8 mouse cellular contexts compared by ENCODE assay signal in the genomic region with DNA sequence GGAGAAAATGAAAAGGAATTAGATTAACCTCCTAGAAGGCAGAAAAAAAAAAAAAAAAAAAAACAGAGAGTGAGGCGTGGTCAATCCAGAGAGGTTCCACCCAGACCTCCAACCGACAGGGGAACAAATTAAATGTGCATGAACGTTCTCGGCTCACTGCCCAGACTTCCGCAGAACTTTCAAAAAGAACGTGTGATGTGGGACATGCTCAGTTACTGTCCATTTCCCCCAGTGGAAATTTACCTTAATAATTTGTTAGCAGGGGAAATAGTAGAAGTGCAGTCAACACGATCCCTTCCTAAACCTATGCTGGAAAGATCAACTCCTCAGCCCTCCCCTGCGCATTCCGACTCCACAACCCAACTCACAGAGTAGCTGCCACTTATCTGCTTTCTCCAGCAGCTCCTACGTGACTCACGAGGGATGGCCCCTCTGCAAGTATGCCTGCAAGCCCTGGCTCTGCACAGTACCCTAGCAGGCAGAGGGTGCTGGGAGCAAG. TPM values are rescaled to one million over a fixed set of nuclear protein-coding genes. Genes with fewer than 3 reads are reported as not detected.
DNase-seq lines count a peak whose midpoint lies in the region; ATAC-seq lines count a peak whose summit lies in the region.

No protein-coding gene starts in this region.

- peaks cover 11% of the 10 kb centered on the region; the same call in 1 of the 2 replicates for H3K4me1 ChIP-seq in hindbrain, embryonic 14.5 days (replicated peaks; ENCODE audit: control insufficient read depth, insufficient read depth, low read length)
- peaks cover 5% of the 10 kb centered on the region for H3K4me1 ChIP-seq in hindbrain, embryonic 16.5 days (ENCODE audit: control insufficient read depth, insufficient read depth, low read depth, low read length)
- H3K4me1 ChIP-seq in embryonic facial prominence, embryonic 13.5 days: peaks cover 45% of the 10 kb centered on the region
- no peaks in the 10 kb centered on the region for H3K4me1 ChIP-seq in forebrain, embryonic 15.5 days

- no peaks in the 10 kb centered on the region; the same call in 1 of the 2 replicates for H3K36me3 ChIP-seq in hindbrain, embryonic 14.5 days (replicated peaks; ENCODE audit: control insufficient read depth, insufficient read depth)
- no peaks in the 10 kb centered on the region for H3K36me3 ChIP-seq in hindbrain, embryonic 16.5 days (ENCODE audit: control insufficient read depth, insufficient read depth, low read length)
- H3K36me3 ChIP-seq in embryonic facial prominence, embryonic 13.5 days: no peaks in the 10 kb centered on the region
- H3K36me3 ChIP-seq in forebrain, embryonic 15.5 days: no peaks in the 10 kb centered on the region

- H3K4me3 ChIP-seq in hindbrain, embryonic 14.5 days (replicated peaks; ENCODE audit: low read length): no peak overlapping the region
- no peak overlapping the region for H3K4me3 ChIP-seq in hindbrain, embryonic 16.5 days (ENCODE audit: low read length)
- H3K4me3 ChIP-seq in embryonic facial prominence, embryonic 13.5 days: no peak overlapping the region
- no peak overlapping the region for H3K4me3 ChIP-seq in forebrain, embryonic 15.5 days

- DNase-seq in hindbrain, embryonic 14.5 days (ENCODE audit: low spot score): no peak
- DNase-seq in kidney, adult 9 months: peak; percentile 69
- DNase-seq in lung, postnatal 14 days: peak; percentile 44
- DNase-seq in testis, postnatal 10 days (ENCODE audit: low spot score): no peak
- no peak for DNase-seq in thymus, postnatal 10 days (ENCODE audit: low spot score in 2 of 2)

- no peak for ATAC-seq in hindbrain, embryonic 14.5 days (ENCODE audit: low FRiP score)
- ATAC-seq in hindbrain, embryonic 16.5 days: no peak
- ATAC-seq in embryonic facial prominence, embryonic 13.5 days (ENCODE audit: insufficient number of reproducible peaks, insufficient read depth, low FRiP score, low TSS enrichment, low read depth): peak; percentile 56; the same call in 1 of the 2 replicates
- ATAC-seq in forebrain, embryonic 15.5 days (replicated peaks): no peak

- H3K9ac ChIP-seq in hindbrain, embryonic 14.5 days: no peak overlapping the region
- H3K9ac ChIP-seq in hindbrain, embryonic 16.5 days (ENCODE audit: low read depth, low read length): no peak overlapping the region
- no peak overlapping the region for H3K9ac ChIP-seq in embryonic facial prominence, embryonic 13.5 days
- no peak overlapping the region for H3K9ac ChIP-seq in forebrain, embryonic 15.5 days (replicated peaks)

- H3K4me2 ChIP-seq in hindbrain, embryonic 14.5 days (replicated peaks): no peak overlapping the region
- H3K4me2 ChIP-seq in hindbrain, embryonic 16.5 days (ENCODE audit: low read length): no peak overlapping the region
- H3K4me2 ChIP-seq in embryonic facial prominence, embryonic 13.5 days: peak overlapping the region; percentile 36
- H3K4me2 ChIP-seq in forebrain, embryonic 15.5 days (replicated peaks): no peak overlapping the region

- H3K9me3 ChIP-seq in hindbrain, embryonic 14.5 days (ENCODE audit: control insufficient read depth, low read length): no peaks in the 10 kb centered on the region
- H3K9me3 ChIP-seq in hindbrain, embryonic 16.5 days (ENCODE audit: control insufficient read depth, low read length): no peaks in the 10 kb centered on the region
- no peaks in the 10 kb centered on the region for H3K9me3 ChIP-seq in embryonic facial prominence, embryonic 13.5 days
- no peaks in the 10 kb centered on the region for H3K9me3 ChIP-seq in forebrain, embryonic 15.5 days

- no peaks in the 10 kb centered on the region for H3K27me3 ChIP-seq in hindbrain, embryonic 14.5 days (ENCODE audit: control insufficient read depth, insufficient read depth, low read length)
- H3K27me3 ChIP-seq in hindbrain, embryonic 16.5 days (replicated peaks; ENCODE audit: control insufficient read depth, insufficient read depth, low read length): no peaks in the 10 kb centered on the region
- H3K27me3 ChIP-seq in embryonic facial prominence, embryonic 13.5 days: no peaks in the 10 kb centered on the region
- no peaks in the 10 kb centered on the region for H3K27me3 ChIP-seq in forebrain, embryonic 15.5 days

- 58% methylated on average over 11 of the region's 11 CpGs for WGBS in hindbrain, embryonic 14.5 days
- WGBS in hindbrain, embryonic 16.5 days: 57% methylated on average over 11 of the region's 11 CpGs
- WGBS in embryonic facial prominence, embryonic 13.5 days: 27% methylated on average over 11 of the region's 11 CpGs
- WGBS in forebrain, embryonic 15.5 days: 76% methylated on average over 11 of the region's 11 CpGs

- 0 out of 2 replicates have a peak overlapping the region, but pooled peaks have one; percentile 20 for H3K27ac ChIP-seq in hindbrain, embryonic 14.5 days
- no peak overlapping the region for H3K27ac ChIP-seq in hindbrain, embryonic 16.5 days (ENCODE audit: low read depth, low read length)
- H3K27ac ChIP-seq in embryonic facial prominence, embryonic 13.5 days: peak overlapping the region; percentile 78
- no peak overlapping the region for H3K27ac ChIP-seq in forebrain, embryonic 15.5 days (replicated peaks)

RNA-seq across cellular contexts. Expression of a gene that starts 35.1 kb away (rescaled TPM):
- polyA plus RNA-seq in hindbrain, embryonic 14.5 days (2014; fragmentation: Nextera tagmentation; extraction: Ambion mirVana): 25.3 and 28.3 TPM in 2 replicates
- 20.7 and 23.2 TPM in 2 replicates for polyA plus RNA-seq in hindbrain, embryonic 16.5 days (2015; fragmentation: Nextera tagmentation; extraction: Ambion mirVana)
- 60.3 and 65.2 TPM in 2 replicates for polyA plus RNA-seq in embryonic facial prominence, embryonic 13.5 days (2015; fragmentation: Nextera tagmentation; extraction: Ambion mirVana)
- 24.4 and 24.5 TPM in 2 replicates for polyA plus RNA-seq in forebrain, embryonic 15.5 days (2015; fragmentation: Nextera tagmentation; extraction: Ambion mirVana)

Comparison
In these comparisons a context has a peak if more than half of its experiments do, and no peak if none do; other contexts are left out.
1. H3K27ac ChIP-seq: peak in hindbrain, embryonic 14.5 days (single experiment) and embryonic facial prominence, embryonic 13.5 days (single experiment); none in hindbrain, embryonic 16.5 days (single experiment) and forebrain, embryonic 15.5 days (single experiment).
2. DNase-seq: peak in kidney, adult 9 months (single experiment) and lung, postnatal 14 days (single experiment); none in hindbrain, embryonic 14.5 days (single experiment), testis, postnatal 10 days (single experiment) and thymus, postnatal 10 days (0 of 2).